ENCODE assay signal across 9 mouse cellular contexts in genomic region chr11:54088947-54089317, GRCm38 (mm10). TPM values are rescaled to one million over a fixed set of nuclear protein-coding genes. Genes with fewer than 3 reads are reported as not detected.
DNase-seq lines count a peak whose midpoint lies in the region; ATAC-seq and TF ChIP-seq lines count a peak whose summit lies in the region.
"Had no signal": no experiment of that assay in that cellular context is flagged by ENCODE, and none has a peak within 500 bp of the region (broad histone marks: within the 10 kb centered on the region; RNA-seq: fewer than 3 reads in every experiment).

No protein-coding gene starts in this region.

- H3K4me1 ChIP-seq in kidney, adult 2 months (ENCODE audit: control insufficient read depth, insufficient read depth, low read length) = no peaks in the 10 kb centered on the region
- peaks cover 17% of the 10 kb centered on the region for H3K4me1 ChIP-seq in limb, embryonic 13.5 days
- peaks cover 17% of the 10 kb centered on the region for H3K4me1 ChIP-seq in thymus, adult 2 months (replicated peaks; ENCODE audit: control insufficient read depth, insufficient read depth, low read length)

- no peak overlapping the region for H3K9ac ChIP-seq in limb, embryonic 13.5 days
- H3K9ac ChIP-seq: neural tube, embryonic 13.5 days had no signal

- no peak for TF ChIP-seq POLR2A in kidney, adult 2 months (IDR thresholded peaks at IDR 0.05; ENCODE audit: low read depth, low read length)
- no peak for TF ChIP-seq POLR2A in thymus, adult 2 months (IDR thresholded peaks at IDR 0.05; ENCODE audit: control insufficient read depth, extremely low read depth, insufficient read depth, low read length, poor library complexity)

- DNase-seq in A20 (ENCODE audit: low read depth, low spot score) (peak; percentile 56), NIH3T3 (ENCODE audit: low read depth) (peak; percentile 85)
- peak; percentile 78 for DNase-seq in cerebellum, adult 9-11 months
- DNase-seq in gastrocnemius, postnatal 10 days = peak; percentile 88
- peak; percentile 90 for DNase-seq in kidney, adult 2 months
- peak; percentile 87 for DNase-seq in naive thymus-derived CD4-positive, alpha-beta T cell, adult 2 months (ENCODE audit: low read depth)
- peak; percentile 87 for DNase-seq in thymus, adult 2 months

- no peak overlapping the region for H3K27ac ChIP-seq in kidney, adult 2 months (ENCODE audit: insufficient read depth, low read depth, low read length)
- H3K27ac ChIP-seq in limb, embryonic 13.5 days = no peak overlapping the region
- no peak overlapping the region for H3K27ac ChIP-seq in thymus, adult 2 months (ENCODE audit: control insufficient read depth, insufficient read depth, low read length)
- H3K27ac ChIP-seq: neural tube, embryonic 13.5 days had no signal

- ATAC-seq in limb, embryonic 13.5 days (ENCODE audit: low FRiP score, low read depth) = 0 out of 2 replicates have a peak, but pooled peaks have one; percentile 24

- H3K4me3 ChIP-seq in kidney, adult 2 months (ENCODE audit: insufficient read depth, low read depth, low read length) = no peak overlapping the region
- no peak overlapping the region for H3K4me3 ChIP-seq in limb, embryonic 13.5 days
- H3K4me3 ChIP-seq in thymus, adult 2 months (ENCODE audit: control insufficient read depth, insufficient read depth, low read length) = no peak overlapping the region
- H3K4me3 ChIP-seq: neural tube, embryonic 13.5 days had no signal

- H3K36me3 ChIP-seq in kidney, adult 2 months (ENCODE audit: control insufficient read depth, insufficient read depth, low read length) = no peaks in the 10 kb centered on the region
- no peaks in the 10 kb centered on the region for H3K36me3 ChIP-seq in limb, embryonic 13.5 days
- H3K36me3 ChIP-seq in thymus, adult 2 months (ENCODE audit: control insufficient read depth, insufficient read depth, low read length) = no peaks in the 10 kb centered on the region
- H3K36me3 ChIP-seq: neural tube, embryonic 13.5 days had no signal

- peak; percentile 65 for TF ChIP-seq CTCF in kidney, adult 2 months (conservative IDR thresholded peaks at IDR 0.05; ENCODE audit: insufficient read depth, insufficient read length, low read depth, low read length)
- no peak for TF ChIP-seq CTCF in thymus, adult 2 months (IDR thresholded peaks at IDR 0.05; ENCODE audit: borderline replicate concordance, control insufficient read depth, extremely low read depth, insufficient read depth, low read length, poor library complexity)

- H3K27me3 ChIP-seq in kidney, adult 2 months (replicated peaks; ENCODE audit: control insufficient read depth, insufficient read depth, low read length) = no peaks in the 10 kb centered on the region
- H3K27me3 ChIP-seq in limb, embryonic 13.5 days = no peaks in the 10 kb centered on the region
- no peaks in the 10 kb centered on the region for H3K27me3 ChIP-seq in thymus, adult 2 months (ENCODE audit: control insufficient read depth, insufficient read depth, low read length)
- H3K27me3 ChIP-seq: neural tube, embryonic 13.5 days had no signal

- 29% methylated on average over 5 of the region's 5 CpGs for WGBS in kidney, adult 2 months
- WGBS in limb, embryonic 13.5 days = 45% methylated on average over 5 of the region's 5 CpGs
- WGBS in thymus, adult 2 months = 58% methylated on average over 5 of the region's 5 CpGs

- no peak overlapping the region for H3K4me2 ChIP-seq in limb, embryonic 13.5 days (replicated peaks)
- H3K4me2 ChIP-seq: neural tube, embryonic 13.5 days had no signal

- H3K9me3 ChIP-seq in limb, embryonic 13.5 days = no peaks in the 10 kb centered on the region
- H3K9me3 ChIP-seq: neural tube, embryonic 13.5 days had no signal

RNA-seq across cellular contexts. Expression of gene P4ha2, which starts 11.0 kb away (rescaled TPM):
- total RNA-seq in gastrocnemius, postnatal 10 days (2021) = 10 to 100 TPM; 21.1 to 27.7 TPM
- 17.9 and 23.4 TPM in 2 replicates for polyA plus RNA-seq in kidney, adult 2 months (2012; rRNA removed)
- polyA plus RNA-seq in limb, embryonic 13.5 days (2015; fragmentation: Nextera tagmentation; extraction: Ambion mirVana) = 81.3 and 84.9 TPM in 2 replicates
- 4.6 and 4.8 TPM in 2 replicates for polyA plus RNA-seq in thymus, adult 2 months (2012; rRNA removed)

RNA-seq across cellular contexts. Expression of gene Pdlim4, which starts 20.1 kb away (rescaled TPM):
- 10 to 100 TPM; 26.0 to 37.9 TPM for total RNA-seq in gastrocnemius, postnatal 10 days (2021)
- 13.0 and 15.2 TPM in 2 replicates for polyA plus RNA-seq in kidney, adult 2 months (2012; rRNA removed)
- polyA plus RNA-seq in limb, embryonic 13.5 days (2015; fragmentation: Nextera tagmentation; extraction: Ambion mirVana) = 162 and 169 TPM in 2 replicates
- polyA plus RNA-seq in thymus, adult 2 months (2012; rRNA removed) = 51.8 and 62.0 TPM in 2 replicates
